Mouse (Mus musculus) gastrocnemius, adult 8-10 months (tissue): Measurements from ENCODE around the gene Trir. TPM values are rescaled to one million over a fixed set of nuclear protein-coding genes. Genes with fewer than 3 reads are reported as not detected.
A peak's percentile ranks its signal among the peaks of the same experiment; 100 is the strongest.

Experiments
- DNase-seq, 2 experiments: peaks; one replicate each; pipeline ENCODE4 v3.0.0; 2022; ENCODE audit warnings: low spot score in 2 of 2
- total RNA-seq, 4 experiments: library from RNA; stranded (reverse); gene quantifications; 2 replicates each; pipeline ENCODE4 v1.2.4; 2022

The Trir gene
- total RNA-seq, 4 experiments from 2014 or later: 57.5 to 74.2 (median 66.1) TPM

- no peak for DNase-seq
Observed at GRCm38 (mm10) chr8:84994375-84994774, 32.2 kb upstream of the Trir start.

GRCm38 (mm10) chr8:84995680-84996079 lies 30.9 kb upstream of the Trir start:
- DNase-seq: no peak

GRCm38 (mm10) chr8:84996978-84997377 lies 29.6 kb upstream of the Trir start:
- DNase-seq: no peak

GRCm38 (mm10) chr8:84997649-84998295 lies 28.9 kb upstream of the Trir start:
- DNase-seq: peak; percentile 75 to 86

GRCm38 (mm10) chr8:85007686-85008085 lies 18.9 kb upstream of the Trir start:
- no peak for DNase-seq

GRCm38 (mm10) chr8:85011242-85011641 lies 15.4 kb upstream of the Trir start:
- no peak for DNase-seq

- no peak for DNase-seq
Observed at GRCm38 (mm10) chr8:85013230-85013840, 13.3 kb upstream of the Trir start.

- no peak for DNase-seq
Observed at GRCm38 (mm10) chr8:85014431-85014830, 12.2 kb upstream of the Trir start, which contains the start of gene Best2. TSS of gene Best2 (minus strand) at chr8:85014531.

GRCm38 (mm10) chr8:85016724-85017123 lies 9.9 kb upstream of the Trir start:
- DNase-seq: no peak

- no peak for DNase-seq
Observed at GRCm38 (mm10) chr8:85017209-85017608, 9.4 kb upstream of the Trir start.

- DNase-seq: no peak
Observed at GRCm38 (mm10) chr8:85021514-85022055, 5.0 kb upstream of the Trir start.

GRCm38 (mm10) chr8:85023846-85024245 lies 2.8 kb upstream of the Trir start:
- no peak for DNase-seq

- peak; percentile 64 to 69 for DNase-seq
Observed at GRCm38 (mm10) chr8:85025098-85025932, 1.3 kb upstream of the Trir start, which contains the start of gene Asna1. TSS of gene Asna1 (minus strand) at chr8:85025281.

- DNase-seq: no peak
Observed at GRCm38 (mm10) chr8:85027516-85027855, 863 bp downstream of the Trir start.

- no peak for DNase-seq
Observed at GRCm38 (mm10) chr8:85027922-85028321, 1.3 kb downstream of the Trir start.

GRCm38 (mm10) chr8:85029271-85029670 lies 2.6 kb downstream of the Trir start:
- DNase-seq: no peak

GRCm38 (mm10) chr8:85032622-85033311 lies 6.1 kb downstream of the Trir start:
- DNase-seq: no peak

GRCm38 (mm10) chr8:85033867-85034266 lies 7.2 kb downstream of the Trir start:
- no peak for DNase-seq

- peak in 1 of 2 experiments; percentile 59 for DNase-seq
Observed at GRCm38 (mm10) chr8:85034764-85035163, 8.1 kb downstream of the Trir start.

GRCm38 (mm10) chr8:85035165-85035727 lies 8.6 kb downstream of the Trir start:
- DNase-seq: no peak

- no peak for DNase-seq
Observed at GRCm38 (mm10) chr8:85035728-85036310, 9.2 kb downstream of the Trir start.
